Mouse (Mus musculus): ENCODE results near the gene Cyb5r3. TPM values are rescaled to one million over a fixed set of nuclear protein-coding genes. Genes with fewer than 3 reads are reported as not detected.

Gene Cyb5r3
- total and polyA plus RNA-seq, 3 experiments, result 35.7 to 102 (median 59.1) TPM

GRCm38 (mm10) chr15:83220368-83221013, 48.1 kb upstream of the Cyb5r3 start:
- Histone ChIP-seq H3K9me3 (replicated peaks; ENCODE audit: low read length) (peaks cover 8% of the 10 kb centered on the region), H3K9ac (ENCODE audit: insufficient read depth, low read depth) (no peak overlapping the region), H3K27ac (ENCODE audit: insufficient read depth, low read depth) (no peak overlapping the region), H3K27me3 (replicated peaks) (no peaks in the 10 kb centered on the region), H3K4me2 (ENCODE audit: insufficient read depth, low read depth, poor library complexity, severe bottlenecking) (no peak overlapping the region), H3K36me3 (replicated peaks in 1 of 2; ENCODE audit: control insufficient read depth in 1 of 2, insufficient read depth in 1 of 2, low read length in 1 of 2) (peaks cover 0 to 3% of the 10 kb centered on the region in 2 experiments), H3K79me2 (replicated peaks; ENCODE audit: control insufficient read depth, extremely low read depth, insufficient read depth, poor library complexity, severe bottlenecking) (no peaks in the 10 kb centered on the region), H3K4me3 (replicated peaks in 1 of 3; ENCODE audit: low read depth in 2 of 3, low read length in 2 of 3, poor library complexity in 1 of 3) (no peak overlapping the region), H3K4me1 (ENCODE audit: control insufficient read depth in 1 of 2, insufficient read depth in 2 of 2) (peaks cover 42 to 66% of the 10 kb centered on the region in 2 experiments)
- DNase-seq (ENCODE audit: extremely low read depth), result no peak
- no peak for TF ChIP-seq JUND (conservative IDR thresholded peaks at IDR 0.05; ENCODE audit: low read depth, low read length)
- TF ChIP-seq MAX (IDR thresholded peaks at IDR 0.05; ENCODE audit: low read length), result no peak
- no peak for TF ChIP-seq CHD2 (IDR thresholded peaks at IDR 0.05; ENCODE audit: low read length)
- no peak for TF ChIP-seq ZMIZ1 (IDR thresholded peaks at IDR 0.05; ENCODE audit: low read depth, low read length)
- TF ChIP-seq MEF2A (IDR thresholded peaks at IDR 0.05; ENCODE audit: borderline replicate concordance, low read depth, low read length), result no peak
- no peak for TF ChIP-seq MAFK (IDR thresholded peaks at IDR 0.05; ENCODE audit: insufficient replicate concordance, low read length)
- dilution Hi-C loops (cut with MboI; ENCODE audit: extremely low pct_ligation_motif_present, extremely low pct_unique_long_range_greater_than_20kb, low sequenced_read_pairs), result no loop called here
- in situ Hi-C loops (cut with MboI; ENCODE audit: low pct_ligation_motif_present, low pct_unique_long_range_greater_than_20kb, low sequenced_read_pairs), result loop anchor here (25.0 kb wide), 2 partner anchors 292 to 408 kb away; partner anchors contain the start of gene Ttll1

- Histone ChIP-seq H3K27me3 (replicated peaks) (no peaks in the 10 kb centered on the region), H3K4me3 (replicated peaks in 1 of 3; ENCODE audit: low read depth in 2 of 3, low read length in 2 of 3, poor library complexity in 1 of 3) (no peak overlapping the region), H3K79me2 (replicated peaks; ENCODE audit: control insufficient read depth, extremely low read depth, insufficient read depth, poor library complexity, severe bottlenecking) (no peaks in the 10 kb centered on the region), H3K9me3 (replicated peaks; ENCODE audit: low read length) (peaks cover 12% of the 10 kb centered on the region), H3K27ac (ENCODE audit: insufficient read depth, low read depth) (peak overlapping the region; percentile 15; the same call in 1 of the 2 replicates), H3K9ac (ENCODE audit: insufficient read depth, low read depth) (peak overlapping the region; percentile 40), H3K4me2 (ENCODE audit: insufficient read depth, low read depth, poor library complexity, severe bottlenecking) (peak overlapping the region; percentile 43; the same call in 1 of the 2 replicates), H3K36me3 (replicated peaks in 1 of 2; ENCODE audit: control insufficient read depth in 1 of 2, insufficient read depth in 1 of 2, low read length in 1 of 2) (no peaks in the 10 kb centered on the region), H3K4me1 (ENCODE audit: control insufficient read depth in 1 of 2, insufficient read depth in 2 of 2) (peaks cover 18 to 43% of the 10 kb centered on the region in 2 experiments)
- dilution Hi-C loops (cut with MboI; ENCODE audit: extremely low pct_ligation_motif_present, extremely low pct_unique_long_range_greater_than_20kb, low sequenced_read_pairs), result no loop called here
- peak; percentile 65 for DNase-seq (ENCODE audit: extremely low read depth)
- in situ Hi-C loops (cut with MboI; ENCODE audit: low pct_ligation_motif_present, low pct_unique_long_range_greater_than_20kb, low sequenced_read_pairs), result loop anchor here (25.0 kb wide), 2 partner anchors 297 to 403 kb away; partner anchors contain the start of gene Ttll1
- TF ChIP-seq MEF2A (IDR thresholded peaks at IDR 0.05; ENCODE audit: borderline replicate concordance, low read depth, low read length) (peak; percentile 76), NELFE (IDR thresholded peaks at IDR 0.05; ENCODE audit: low read depth, low read length) (no peak), IRF4 (IDR thresholded peaks at IDR 0.05; ENCODE audit: low read depth, low read length) (0 out of 2 replicates have a peak, but pooled peaks have one; percentile 7), GABPA (IDR thresholded peaks at IDR 0.05; ENCODE audit: insufficient replicate concordance, low read depth, low read length) (no peak), MYC (IDR thresholded peaks at IDR 0.05; ENCODE audit: low read depth, low read length) (peak; percentile 48; the same call in 1 of the 2 replicates), SMC3 (IDR thresholded peaks at IDR 0.05; ENCODE audit: low read depth, low read length) (no peak), CHD2 (IDR thresholded peaks at IDR 0.05; ENCODE audit: low read length) (peak; percentile 82), UBTF (IDR thresholded peaks at IDR 0.05; ENCODE audit: low read depth, low read length) (no peak), TCF12 (IDR thresholded peaks at IDR 0.05; ENCODE audit: low read depth, low read length) (no peak; the same call in 1 of the 2 replicates), ZC3H11A (IDR thresholded peaks at IDR 0.05; ENCODE audit: low read depth, low read length) (no peak), MAZ (IDR thresholded peaks at IDR 0.05; ENCODE audit: low read depth, low read length) (no peak), ZKSCAN1 (IDR thresholded peaks at IDR 0.05; ENCODE audit: borderline replicate concordance, low read depth, low read length) (no peak), E2F4 (IDR thresholded peaks at IDR 0.05; ENCODE audit: insufficient replicate concordance, low read depth, low read length) (no peak), RCOR1 (conservative IDR thresholded peaks at IDR 0.05; ENCODE audit: low read depth, low read length) (no peak), HCFC1 (IDR thresholded peaks at IDR 0.05; ENCODE audit: low read depth, low read length) (no peak), PAX5 (IDR thresholded peaks at IDR 0.05; ENCODE audit: low read length) (no peak), ZNF384 (IDR thresholded peaks at IDR 0.05; ENCODE audit: low read depth, low read length) (peak; percentile 37; the same call in 1 of the 2 replicates), BHLHE40 (IDR thresholded peaks at IDR 0.05; ENCODE audit: low read depth, low read length) (no peak; the same call in 1 of the 2 replicates), SIN3A (IDR thresholded peaks at IDR 0.05; ENCODE audit: low read length) (no peak), CTCF (conservative IDR thresholded peaks at IDR 0.05 in 1 of 2, IDR thresholded peaks at IDR 0.05 in 1 of 2; ENCODE audit: low read depth in 2 of 2, low read length in 2 of 2) (no peak), ZMIZ1 (IDR thresholded peaks at IDR 0.05; ENCODE audit: low read depth, low read length) (no peak), RAD21 (IDR thresholded peaks at IDR 0.05; ENCODE audit: low read depth, low read length) (no peak), MAX (IDR thresholded peaks at IDR 0.05; ENCODE audit: low read length) (no peak), MAFK (IDR thresholded peaks at IDR 0.05; ENCODE audit: insufficient replicate concordance, low read length) (no peak), JUND (conservative IDR thresholded peaks at IDR 0.05; ENCODE audit: low read depth, low read length) (peak; percentile 68), KAT2A (IDR thresholded peaks at IDR 0.05; ENCODE audit: insufficient replicate concordance, low read length) (no peak), NRF1 (IDR thresholded peaks at IDR 0.05; ENCODE audit: low read depth, low read length) (no peak), POLR2A (IDR thresholded peaks at IDR 0.05; ENCODE audit: low read depth, low read length) (no peak)
Observed at GRCm38 (mm10) chr15:83215322-83216216, 43.2 kb upstream of the Cyb5r3 start.
